Mouse (Mus musculus): ENCODE results near the gene Ms4a4a. TPM values are rescaled to one million over a fixed set of nuclear protein-coding genes. Genes with fewer than 3 reads are reported as not detected.

Ms4a4a gene
- polyA plus RNA-seq, 1 experiment: not detected

GRCm38 (mm10) chr19:11351878-11352277, 23.4 kb upstream of the Ms4a4a start:
- H3K36me3 ChIP-seq (ENCODE audit: control insufficient read depth, insufficient read depth): no peaks in the 10 kb centered on the region
- H3K27me3 ChIP-seq (ENCODE audit: control insufficient read depth, insufficient read depth, insufficient read length): no peaks in the 10 kb centered on the region
- H3ac ChIP-seq (ENCODE audit: control insufficient read depth, insufficient read length): no peak overlapping the region
- no peak for TF ChIP-seq TCF12 (IDR thresholded peaks at IDR 0.05; ENCODE audit: insufficient read depth, poor library complexity, severe bottlenecking)
- TF ChIP-seq POLR2A (IDR thresholded peaks at IDR 0.05; ENCODE audit: insufficient read length, low read depth): no peak
- TF ChIP-seq SRF (IDR thresholded peaks at IDR 0.05; ENCODE audit: control insufficient read depth, insufficient read length, low read depth): no peak
- TF ChIP-seq CEBPB (IDR thresholded peaks at IDR 0.05; ENCODE audit: insufficient read depth, poor library complexity, severe bottlenecking): no peak
- no peak for TF ChIP-seq USF1 (IDR thresholded peaks at IDR 0.05; ENCODE audit: low read depth)
- H3K4me2 ChIP-seq (ENCODE audit: low read depth): no peak overlapping the region
- no peaks in the 10 kb centered on the region for H3K79me2 ChIP-seq (ENCODE audit: control insufficient read depth, insufficient read depth)
- H3K4me3 ChIP-seq: no peak overlapping the region

GRCm38 (mm10) chr19:11355730-11356129, 19.6 kb upstream of the Ms4a4a start:
- H3ac ChIP-seq (ENCODE audit: control insufficient read depth, insufficient read length): no peak overlapping the region
- no peak overlapping the region for H3K4me3 ChIP-seq
- no peak for TF ChIP-seq CEBPB (IDR thresholded peaks at IDR 0.05; ENCODE audit: insufficient read depth, poor library complexity, severe bottlenecking)
- H3K36me3 ChIP-seq (ENCODE audit: control insufficient read depth, insufficient read depth): no peaks in the 10 kb centered on the region
- no peak overlapping the region for H3K4me2 ChIP-seq (ENCODE audit: low read depth)
- no peaks in the 10 kb centered on the region for H3K27me3 ChIP-seq (ENCODE audit: control insufficient read depth, insufficient read depth, insufficient read length)
- no peaks in the 10 kb centered on the region for H3K79me2 ChIP-seq (ENCODE audit: control insufficient read depth, insufficient read depth)

GRCm38 (mm10) chr19:11360106-11360505, 15.2 kb upstream of the Ms4a4a start:
- no peaks in the 10 kb centered on the region for H3K79me2 ChIP-seq (ENCODE audit: control insufficient read depth, insufficient read depth)
- no peak overlapping the region for H3ac ChIP-seq (ENCODE audit: control insufficient read depth, insufficient read length)
- H3K4me3 ChIP-seq: no peak overlapping the region
- no peak for TF ChIP-seq MYOD1 (IDR thresholded peaks at IDR 0.05; ENCODE audit: control insufficient read depth in 1 of 3, insufficient read length in 2 of 3, low read depth in 2 of 3)
- no peak for TF ChIP-seq SRF (IDR thresholded peaks at IDR 0.05; ENCODE audit: control insufficient read depth, insufficient read length, low read depth)
- no peak for TF ChIP-seq REST (IDR thresholded peaks at IDR 0.05; ENCODE audit: insufficient read depth, insufficient read length)
- TF ChIP-seq POLR2A (IDR thresholded peaks at IDR 0.05; ENCODE audit: insufficient read length, low read depth): no peak
- no peak overlapping the region for H3K4me2 ChIP-seq (ENCODE audit: low read depth)
- no peaks in the 10 kb centered on the region for H3K27me3 ChIP-seq (ENCODE audit: control insufficient read depth, insufficient read depth, insufficient read length)
- H3K36me3 ChIP-seq (ENCODE audit: control insufficient read depth, insufficient read depth): no peaks in the 10 kb centered on the region

- H3K36me3 ChIP-seq (ENCODE audit: control insufficient read depth, insufficient read depth): no peaks in the 10 kb centered on the region
- H3ac ChIP-seq (ENCODE audit: control insufficient read depth, insufficient read length): no peak overlapping the region
- no peaks in the 10 kb centered on the region for H3K79me2 ChIP-seq (ENCODE audit: control insufficient read depth, insufficient read depth)
- TF ChIP-seq MAX (IDR thresholded peaks at IDR 0.05; ENCODE audit: low read depth): no peak
- no peak for TF ChIP-seq SRF (IDR thresholded peaks at IDR 0.05; ENCODE audit: control insufficient read depth, insufficient read length, low read depth)
- no peak for TF ChIP-seq POLR2A (IDR thresholded peaks at IDR 0.05; ENCODE audit: insufficient read length, low read depth)
- no peak for TF ChIP-seq TCF3 (IDR thresholded peaks at IDR 0.05; ENCODE audit: insufficient read length, low read depth)
- no peak for TF ChIP-seq TCF12 (IDR thresholded peaks at IDR 0.05; ENCODE audit: insufficient read depth, poor library complexity, severe bottlenecking)
- no peak for TF ChIP-seq POLR2AphosphoS2 (IDR thresholded peaks at IDR 0.05; ENCODE audit: insufficient read length, low read depth)
- TF ChIP-seq USF1 (IDR thresholded peaks at IDR 0.05; ENCODE audit: low read depth): no peak
- no peak for TF ChIP-seq REST (IDR thresholded peaks at IDR 0.05; ENCODE audit: insufficient read depth, insufficient read length)
- TF ChIP-seq MYOD1 (IDR thresholded peaks at IDR 0.05; ENCODE audit: control insufficient read depth in 1 of 3, insufficient read length in 2 of 3, low read depth in 2 of 3): no peak
- no peak for TF ChIP-seq E2F4 (IDR thresholded peaks at IDR 0.05; ENCODE audit: insufficient read depth)
- TF ChIP-seq MYOG (IDR thresholded peaks at IDR 0.05; ENCODE audit: control insufficient read depth in 1 of 3, insufficient read depth in 1 of 3, insufficient read length in 2 of 3, low read depth in 2 of 3): no peak
- TF ChIP-seq CEBPB (IDR thresholded peaks at IDR 0.05; ENCODE audit: insufficient read depth, poor library complexity, severe bottlenecking): no peak
- H3K27me3 ChIP-seq (ENCODE audit: control insufficient read depth, insufficient read depth, insufficient read length): no peaks in the 10 kb centered on the region
- H3K4me3 ChIP-seq: no peak overlapping the region
- no peak overlapping the region for H3K4me2 ChIP-seq (ENCODE audit: low read depth)
These were observed 13.3 kb upstream of the Ms4a4a start for GRCm38 (mm10) chr19:11362002-11362401.

GRCm38 (mm10) chr19:11368310-11368709, 7.0 kb upstream of the Ms4a4a start:
- H3K4me2 ChIP-seq (ENCODE audit: low read depth): no peak overlapping the region
- H3K36me3 ChIP-seq (ENCODE audit: control insufficient read depth, insufficient read depth): no peaks in the 10 kb centered on the region
- no peak overlapping the region for H3K4me3 ChIP-seq
- H3K79me2 ChIP-seq (ENCODE audit: control insufficient read depth, insufficient read depth): no peaks in the 10 kb centered on the region
- TF ChIP-seq CEBPB (IDR thresholded peaks at IDR 0.05; ENCODE audit: insufficient read depth, poor library complexity, severe bottlenecking): no peak
- TF ChIP-seq REST (IDR thresholded peaks at IDR 0.05; ENCODE audit: insufficient read depth, insufficient read length): no peak
- TF ChIP-seq TCF3 (IDR thresholded peaks at IDR 0.05; ENCODE audit: insufficient read length, low read depth): no peak
- TF ChIP-seq MYOG (IDR thresholded peaks at IDR 0.05; ENCODE audit: control insufficient read depth in 1 of 3, insufficient read depth in 1 of 3, insufficient read length in 2 of 3, low read depth in 2 of 3): no peak
- no peak for TF ChIP-seq POLR2AphosphoS2 (IDR thresholded peaks at IDR 0.05; ENCODE audit: insufficient read length, low read depth)
- TF ChIP-seq POLR2A (IDR thresholded peaks at IDR 0.05; ENCODE audit: insufficient read length, low read depth): no peak
- no peak for TF ChIP-seq TCF12 (IDR thresholded peaks at IDR 0.05; ENCODE audit: insufficient read depth, poor library complexity, severe bottlenecking)
- TF ChIP-seq MAX (IDR thresholded peaks at IDR 0.05; ENCODE audit: low read depth): no peak
- no peak for TF ChIP-seq USF1 (IDR thresholded peaks at IDR 0.05; ENCODE audit: low read depth)
- TF ChIP-seq MYOD1 (IDR thresholded peaks at IDR 0.05; ENCODE audit: control insufficient read depth in 1 of 3, insufficient read length in 2 of 3, low read depth in 2 of 3): no peak
- no peak for TF ChIP-seq E2F4 (IDR thresholded peaks at IDR 0.05; ENCODE audit: insufficient read depth)
- no peak for TF ChIP-seq SRF (IDR thresholded peaks at IDR 0.05; ENCODE audit: control insufficient read depth, insufficient read length, low read depth)
- no peak overlapping the region for H3ac ChIP-seq (ENCODE audit: control insufficient read depth, insufficient read length)
- no peaks in the 10 kb centered on the region for H3K27me3 ChIP-seq (ENCODE audit: control insufficient read depth, insufficient read depth, insufficient read length)
